Mouse (Mus musculus) MEL (cell line): ENCODE measurements around the gene Sdc3.

Source experiments
- NELFE ChIP-seq: IDR thresholded peaks from 2 replicates; pipeline ENCODE4 v1.6.1; 2011; ENCODE audit warnings: low read depth, low read length, improper control_type of control experiment
- POLR2A ChIP-seq, 2 experiments: IDR thresholded peaks; 2 replicates each; pipeline ENCODE4 v1.6.1; 2011 to 2012; ENCODE audit warnings: low read length in 2 of 2, mild to moderate bottlenecking in 2 of 2, control low read depth in 1 of 2, improper control_type of control experiment in 1 of 2, low read depth in 1 of 2, moderate library complexity in 1 of 2; ENCODE audit not compliant: control insufficient read depth in 1 of 2, insufficient read depth in 1 of 2, poor library complexity in 1 of 2

- TF ChIP-seq POLR2A (IDR thresholded peaks at IDR 0.05; ENCODE audit: control insufficient read depth in 1 of 2, insufficient read depth in 1 of 2, low read depth in 1 of 2, low read length in 2 of 2, poor library complexity in 1 of 2) (no peak), NELFE (no peak)
Measured at GRCm38 (mm10) chr4:130806746-130807145, 14.4 kb downstream of the Sdc3 start.
